9 mouse cellular contexts compared by ENCODE assay signal in the genomic region with DNA sequence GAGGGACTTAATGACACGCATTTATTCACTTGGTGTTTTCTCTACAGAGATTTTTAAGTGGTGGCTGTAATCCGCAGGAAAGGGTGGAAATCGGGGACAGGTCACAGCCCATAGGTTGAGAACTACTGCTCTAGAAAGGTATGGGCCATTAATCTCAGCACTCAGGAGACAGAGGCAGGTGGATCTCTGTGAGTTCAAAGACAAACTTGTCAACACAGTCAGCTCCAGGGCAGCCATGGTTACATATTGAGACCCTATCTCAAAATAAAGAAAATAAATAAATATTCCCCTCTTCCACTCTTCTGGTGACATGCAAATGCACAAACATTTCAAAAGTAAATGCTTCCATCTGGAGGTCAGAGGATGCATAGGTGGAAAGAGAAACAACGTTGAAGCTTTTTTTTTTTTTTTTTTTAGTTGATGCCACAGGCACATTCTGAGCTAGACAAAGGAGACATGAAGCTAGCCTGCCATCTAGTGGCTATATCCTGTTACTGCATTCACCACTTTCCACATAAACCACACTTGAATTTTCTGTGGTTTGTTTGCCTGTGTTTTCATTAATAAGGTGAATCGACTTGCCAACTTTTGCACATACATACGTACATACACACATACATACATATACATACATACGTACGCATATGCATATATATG. TPM values are rescaled to one million over a fixed set of nuclear protein-coding genes. Genes with fewer than 3 reads are reported as not detected.
A peak's percentile ranks its signal among the peaks of the same experiment; 100 is the strongest.
DNase-seq lines count a peak whose midpoint lies in the region; ATAC-seq lines count a peak whose summit lies in the region.
"Had no signal": no experiment of that assay in that cellular context is flagged by ENCODE, and none has a peak within 500 bp of the region (broad histone marks: within the 10 kb centered on the region; RNA-seq: fewer than 3 reads in every experiment).

No protein-coding gene starts in this region.

- no peaks in the 10 kb centered on the region for H3K36me3 ChIP-seq in liver, embryonic 15.5 days (replicated peaks)
- no peaks in the 10 kb centered on the region for H3K36me3 ChIP-seq in neural tube, embryonic 15.5 days
- H3K36me3 ChIP-seq: neural tube, embryonic 12.5 days had no signal

- H3K9me3 ChIP-seq in liver, embryonic 15.5 days (replicated peaks), result no peaks in the 10 kb centered on the region
- H3K9me3 ChIP-seq in neural tube, embryonic 15.5 days (replicated peaks), result no peaks in the 10 kb centered on the region
- H3K9me3 ChIP-seq: neural tube, embryonic 12.5 days had no signal

- peak overlapping the region; percentile 17; the same call in 1 of the 2 replicates for H3K4me3 ChIP-seq in liver, embryonic 15.5 days (replicated peaks)
- H3K4me3 ChIP-seq in neural tube, embryonic 15.5 days (replicated peaks), result no peak overlapping the region
- H3K4me3 ChIP-seq: neural tube, embryonic 12.5 days had no signal

- H3K27ac ChIP-seq in liver, embryonic 15.5 days (replicated peaks), result 0 out of 2 replicates have a peak overlapping the region, but pooled peaks have one; percentile 33
- H3K27ac ChIP-seq in neural tube, embryonic 15.5 days (replicated peaks), result no peak overlapping the region
- H3K27ac ChIP-seq: neural tube, embryonic 12.5 days had no signal

- WGBS in liver, embryonic 15.5 days (ENCODE audit: insufficient replicate concordance), result 30% methylated on average over 8 of the region's 8 CpGs
- 39% methylated on average over 8 of the region's 8 CpGs for WGBS in neural tube, embryonic 15.5 days

- peak; percentile 72 for DNase-seq in layer of hippocampus, adult 11-12 months (ENCODE audit: low spot score)
- DNase-seq in layer of hippocampus, postnatal 36 days, result no peak
- DNase-seq in NIH3T3 (ENCODE audit: low read depth), result peak; percentile 86
- DNase-seq in embryo, embryonic 10 days (ENCODE audit: low spot score), result peak; percentile 82
- peak; percentile 78 for DNase-seq in induced T-regulatory cell, adult 2 months (ENCODE audit: low read depth)
- DNase-seq in urinary bladder, postnatal 36 days (ENCODE audit: low spot score in 2 of 2), result no peak

- no peak overlapping the region for H3K9ac ChIP-seq in liver, embryonic 15.5 days
- no peak overlapping the region for H3K9ac ChIP-seq in neural tube, embryonic 15.5 days (replicated peaks)
- H3K9ac ChIP-seq: neural tube, embryonic 12.5 days had no signal

- peak overlapping the region; percentile 53 for H3K4me2 ChIP-seq in liver, embryonic 15.5 days
- no peak overlapping the region for H3K4me2 ChIP-seq in neural tube, embryonic 15.5 days
- H3K4me2 ChIP-seq: neural tube, embryonic 12.5 days had no signal

- peaks cover 14% of the 10 kb centered on the region for H3K27me3 ChIP-seq in liver, embryonic 15.5 days
- H3K27me3 ChIP-seq in neural tube, embryonic 15.5 days (replicated peaks), result 0 out of 2 replicates have a peak, but pooled peaks cover 3% of the 10 kb centered on the region
- H3K27me3 ChIP-seq: neural tube, embryonic 12.5 days had no signal

- peak; percentile 65 for ATAC-seq in liver, embryonic 15.5 days (ENCODE audit: insufficient read depth)
- 0 out of 2 replicates have a peak, but pooled peaks have one; percentile 47 for ATAC-seq in neural tube, embryonic 15.5 days (ENCODE audit: low FRiP score)

- H3K4me1 ChIP-seq in liver, embryonic 15.5 days (replicated peaks), result peaks cover 12% of the 10 kb centered on the region
- no peaks in the 10 kb centered on the region for H3K4me1 ChIP-seq in neural tube, embryonic 15.5 days
- H3K4me1 ChIP-seq: neural tube, embryonic 12.5 days had no signal

RNA-seq across cellular contexts. Expression of gene Tectb, which starts 26.1 kb away (rescaled TPM):
- not detected for total RNA-seq in layer of hippocampus, postnatal 36 days (2021)
- polyA plus RNA-seq in liver, embryonic 15.5 days (2015; fragmentation: Nextera tagmentation; extraction: Ambion mirVana), result 0.37 and 0.38 TPM in 2 replicates
- not detected in 2 replicates for polyA plus RNA-seq in neural tube, embryonic 15.5 days (2015; fragmentation: Nextera tagmentation; extraction: Ambion mirVana)
- polyA plus RNA-seq: neural tube, embryonic 12.5 days had no signal

RNA-seq across cellular contexts. Expression of gene Gucy2g, which starts 34.4 kb away (rescaled TPM):
- total RNA-seq in layer of hippocampus, postnatal 36 days (2021), result under 1 TPM; 0.72 to 0.96 TPM
- polyA plus RNA-seq in liver, embryonic 15.5 days (2015; fragmentation: Nextera tagmentation; extraction: Ambion mirVana), result not detected in 2 replicates
- 0.06 and 0.12 TPM in 2 replicates for polyA plus RNA-seq in neural tube, embryonic 15.5 days (2015; fragmentation: Nextera tagmentation; extraction: Ambion mirVana)
- polyA plus RNA-seq: neural tube, embryonic 12.5 days had no signal

RNA-seq across cellular contexts. Expression of gene Acsl5, which starts 45.1 kb away (rescaled TPM):
- total RNA-seq in layer of hippocampus, postnatal 36 days (2021), result 10 to 100 TPM; 32.2 to 34.9 TPM
- polyA plus RNA-seq in liver, embryonic 15.5 days (2015; fragmentation: Nextera tagmentation; extraction: Ambion mirVana), result 154 and 157 TPM in 2 replicates
- 21.8 and 39.3 TPM in 2 replicates for polyA plus RNA-seq in neural tube, embryonic 15.5 days (2015; fragmentation: Nextera tagmentation; extraction: Ambion mirVana)

Comparison
In these comparisons a context has a peak if more than half of its experiments do, and no peak if none do; other contexts are left out.
1. DNase-seq: peak in layer of hippocampus, adult 11-12 months (single experiment), NIH3T3 (single experiment), embryo, embryonic 10 days (single experiment) and induced T-regulatory cell, adult 2 months (single experiment); none in layer of hippocampus, postnatal 36 days (0 of 2) and urinary bladder, postnatal 36 days (0 of 2).